Mouse (Mus musculus) midbrain, embryonic 16.5 days (tissue): Measurements from ENCODE around the gene 4933402N03Rik. TPM values are rescaled to one million over a fixed set of nuclear protein-coding genes. Genes with fewer than 3 reads are reported as not detected.

Experiments
- ATAC-seq: fragments of 200-750 bp; cut with Nextera tagmentation; 2 replicates; pipeline ENCODE4 v1.8.0; 2017; ENCODE audit warnings: moderate TSS enrichment
- H3K27ac ChIP-seq: fragments of 300-500 bp; sonication (generic); 2 replicates; pipeline ENCODE4 v1.5.1; 2014; ENCODE audit warnings: mild to moderate bottlenecking, low read length, mixed read lengths
- H3K27me3 ChIP-seq: fragments of 300-500 bp; sonication (generic); 2 replicates; pipeline ENCODE4 v1.6.1; 2014; ENCODE audit warnings: low read depth, low read length, mixed read lengths; ENCODE audit not compliant: control insufficient read depth, insufficient read depth
- H3K36me3 ChIP-seq: fragments of 300-500 bp; sonication (generic); 2 replicates; pipeline ENCODE4 v1.6.1; 2014; ENCODE audit warnings: mild to moderate bottlenecking, low read length, moderate library complexity, mixed read lengths; ENCODE audit not compliant: control insufficient read depth, insufficient read depth
- H3K4me1 ChIP-seq: fragments of 300-500 bp; sonication (generic); 2 replicates; pipeline ENCODE4 v1.6.1; 2014; ENCODE audit warnings: mild to moderate bottlenecking, low read length, mixed read lengths; ENCODE audit not compliant: control insufficient read depth, insufficient read depth
- H3K4me2 ChIP-seq: fragments of 300-500 bp; sonication (generic); 2 replicates; pipeline ENCODE4 v1.6.1; 2014; ENCODE audit warnings: mild to moderate bottlenecking, low read length, mixed read lengths
- H3K4me3 ChIP-seq: fragments of 300-500 bp; sonication (generic); 2 replicates; pipeline ENCODE4 v1.5.1; 2014; ENCODE audit warnings: low read depth, mild to moderate bottlenecking, low read length, moderate library complexity, mixed read lengths
- H3K9ac ChIP-seq: fragments of 300-500 bp; sonication (generic); 2 replicates; pipeline ENCODE4 v1.6.1; 2014; ENCODE audit warnings: low read depth, low read length, mixed read lengths
- H3K9me3 ChIP-seq: fragments of 300-500 bp; sonication (generic); replicated peaks from 2 replicates; pipeline ENCODE4 v1.6.1; 2014; ENCODE audit warnings: mild to moderate bottlenecking, low read length, mixed read lengths; ENCODE audit not compliant: control insufficient read depth, poor library complexity, severe bottlenecking
- WGBS: fragments of 180-500 bp; shearing (Covaris S2); extraction: QIAGEN DNeasy Blood & Tissue Kit; methylation state at CpG from one replicate; pipeline ENCODE4 v1.1.7; 2014; 5-methylcytosine and 5-hydroxymethylcytosine counted together
- polyA plus RNA-seq: library from polyadenylated mRNA; unstranded; fragments of >200 nt; fragmentation: Nextera tagmentation; extraction: Ambion mirVana; gene quantifications from 2 replicates; pipeline ENCODE4 v1.2.1, GENCODE M21; 2015

Gene 4933402N03Rik
- polyA plus RNA-seq, result not detected in 2 replicates

- Histone ChIP-seq H3K27me3 (no peaks in the 10 kb centered on the region), H3K27ac (no peak within 1 kb of the TSS), H3K4me1 (no peaks in the 10 kb centered on the region), H3K4me2 (no peak within 1 kb of the TSS), H3K9me3 (no peaks in the 10 kb centered on the region), H3K9ac (no peak within 1 kb of the TSS), H3K36me3 (no peaks in the 10 kb centered on the region), H3K4me3 (no peak within 1 kb of the TSS)
- WGBS, result 95% methylated on average over 2 of the region's 2 CpGs
- no peak for ATAC-seq
Observed at GRCm38 (mm10) chr7:131146214-131146613, at the start of gene 4933402N03Rik. 4933402N03Rik (minus strand) TSS chr7:131146314.

DNA sequence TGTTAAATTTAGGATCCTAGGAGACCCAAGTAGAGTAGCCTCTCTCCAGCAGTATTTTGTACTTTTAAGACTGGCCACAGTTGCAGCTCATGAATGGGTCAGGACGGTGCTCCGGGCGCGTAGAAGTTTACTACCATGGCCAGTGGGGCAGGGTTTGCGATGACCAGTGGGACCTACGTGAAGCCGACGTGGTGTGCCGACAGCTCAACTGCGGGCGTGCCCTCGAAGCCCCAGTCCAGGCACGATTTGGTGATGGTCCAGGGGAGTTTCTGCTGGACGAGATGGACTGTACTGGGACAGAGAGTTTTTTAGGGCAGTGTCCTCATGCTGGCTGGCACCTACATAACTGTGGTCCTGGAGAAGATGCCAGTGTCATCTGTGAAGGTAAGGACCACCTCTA, 41.9 kb upstream of the 4933402N03Rik start:
- Histone ChIP-seq H3K9ac (no peak overlapping the region), H3K9me3 (no peaks in the 10 kb centered on the region), H3K4me1 (no peaks in the 10 kb centered on the region), H3K27ac (no peak overlapping the region), H3K4me3 (no peak overlapping the region), H3K36me3 (no peaks in the 10 kb centered on the region), H3K4me2 (no peak overlapping the region), H3K27me3 (no peaks in the 10 kb centered on the region)
- ATAC-seq, result no peak
- WGBS, result 96% methylated on average over 14 of the region's 14 CpGs

GRCm38 (mm10) chr7:131187047-131187446, 40.9 kb upstream of the 4933402N03Rik start:
- Histone ChIP-seq H3K9me3 (no peaks in the 10 kb centered on the region), H3K27me3 (no peaks in the 10 kb centered on the region), H3K9ac (no peak overlapping the region), H3K4me3 (no peak overlapping the region), H3K4me2 (no peak overlapping the region), H3K36me3 (no peaks in the 10 kb centered on the region), H3K4me1 (no peaks in the 10 kb centered on the region), H3K27ac (no peak overlapping the region)
- ATAC-seq, result no peak
- WGBS, result 82% methylated on average over 8 of the region's 8 CpGs

- H3K9ac ChIP-seq, result no peak overlapping the region
- no peak for ATAC-seq
- H3K4me3 ChIP-seq, result no peak overlapping the region
- no peak overlapping the region for H3K4me2 ChIP-seq
- H3K36me3 ChIP-seq, result no peaks in the 10 kb centered on the region
- no peaks in the 10 kb centered on the region for H3K4me1 ChIP-seq
- H3K27me3 ChIP-seq, result no peaks in the 10 kb centered on the region
- H3K9me3 ChIP-seq, result no peaks in the 10 kb centered on the region
- no peak overlapping the region for H3K27ac ChIP-seq
- 73% methylated on average over 8 of the region's 8 CpGs for WGBS
Observed at GRCm38 (mm10) chr7:131184339-131184738, 38.2 kb upstream of the 4933402N03Rik start.

DNA sequence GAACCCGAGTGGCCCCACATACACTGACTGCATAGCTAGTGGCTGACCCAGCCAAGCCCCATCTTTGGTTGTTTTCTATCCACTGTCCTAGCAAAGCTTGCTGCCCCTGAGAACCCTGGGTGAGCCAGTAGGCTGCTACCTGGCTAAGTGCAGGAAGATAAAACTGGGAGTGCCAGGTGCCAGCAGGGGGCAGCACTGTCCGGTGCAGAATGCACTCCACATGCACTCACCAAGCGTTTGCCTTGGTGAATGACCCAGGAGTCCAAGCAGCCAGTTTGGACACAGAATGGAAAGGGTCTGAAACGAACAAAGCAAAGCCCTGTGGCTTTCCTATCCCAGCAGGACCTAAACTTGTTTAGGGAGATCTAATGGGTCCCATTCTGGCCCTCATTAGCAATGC, 36.6 kb upstream of the 4933402N03Rik start:
- Histone ChIP-seq H3K4me1 (no peaks in the 10 kb centered on the region), H3K4me2 (no peak overlapping the region), H3K27ac (no peak overlapping the region), H3K9me3 (no peaks in the 10 kb centered on the region), H3K36me3 (no peaks in the 10 kb centered on the region), H3K4me3 (no peak overlapping the region), H3K27me3 (no peaks in the 10 kb centered on the region), H3K9ac (no peak overlapping the region)
- WGBS, result 39% methylated on average over 4 of the region's 4 CpGs
- no peak for ATAC-seq

GRCm38 (mm10) chr7:131174121-131174520, 28.0 kb upstream of the 4933402N03Rik start, which contains the start of gene 5430419D17Rik:
5430419D17Rik (plus strand) TSS chr7:131174402.
- 85% methylated on average over 9 of the region's 9 CpGs for WGBS
- no peaks in the 10 kb centered on the region for H3K36me3 ChIP-seq
- ATAC-seq, result no peak
- no peak within 1 kb of the TSS for H3K9ac ChIP-seq
- no peaks in the 10 kb centered on the region for H3K9me3 ChIP-seq
- H3K4me3 ChIP-seq, result no peak within 1 kb of the TSS
- H3K27me3 ChIP-seq, result no peaks in the 10 kb centered on the region
- H3K4me2 ChIP-seq, result no peak within 1 kb of the TSS
- H3K4me1 ChIP-seq, result no peaks in the 10 kb centered on the region
- no peak within 1 kb of the TSS for H3K27ac ChIP-seq

DNA sequence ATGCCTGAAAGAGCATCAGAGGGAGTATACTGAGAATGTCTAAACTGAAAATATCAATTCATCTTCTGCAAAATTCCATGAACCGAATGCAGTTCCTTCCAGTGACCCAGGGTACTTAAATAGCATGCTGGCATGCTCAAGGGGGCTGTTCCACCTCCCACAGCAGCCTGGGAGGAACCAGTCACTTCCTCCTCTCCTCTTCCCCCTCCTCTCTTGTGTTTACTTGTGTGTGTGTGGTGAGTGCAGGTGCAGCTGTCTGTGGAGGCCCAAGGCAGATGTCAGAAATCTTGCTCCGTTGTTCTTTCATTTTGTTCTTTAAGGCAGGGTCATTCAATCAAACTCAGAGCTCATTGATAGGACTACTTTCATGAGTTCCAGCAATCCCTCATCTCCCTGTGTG, 23.0 kb upstream of the 4933402N03Rik start:
- Histone ChIP-seq H3K4me3 (no peak overlapping the region), H3K9me3 (no peaks in the 10 kb centered on the region), H3K27me3 (no peaks in the 10 kb centered on the region), H3K9ac (no peak overlapping the region), H3K4me2 (no peak overlapping the region), H3K27ac (no peak overlapping the region), H3K4me1 (no peaks in the 10 kb centered on the region), H3K36me3 (no peaks in the 10 kb centered on the region)
- no peak for ATAC-seq
- 63% methylated on average over 2 of the region's 2 CpGs for WGBS

DNA sequence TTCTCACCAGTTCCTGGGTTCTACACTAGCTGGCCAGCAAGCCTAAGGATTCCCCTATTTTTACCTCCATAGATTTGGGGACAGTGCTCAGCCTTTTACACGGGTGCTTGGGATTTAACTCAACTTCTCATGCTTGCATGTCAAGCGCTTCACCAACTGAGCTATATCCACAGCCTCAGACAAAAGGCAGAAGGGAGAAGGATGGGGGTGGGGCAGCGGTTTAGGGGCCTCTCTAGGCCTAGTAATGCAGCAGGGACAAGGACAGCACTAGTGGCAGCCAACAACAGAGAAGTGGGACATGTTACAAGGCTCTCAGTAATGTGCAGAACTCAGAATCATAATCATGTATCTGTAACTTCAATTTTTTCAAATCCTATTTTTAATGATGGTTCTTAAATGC, 21.7 kb upstream of the 4933402N03Rik start:
- no peak overlapping the region for H3K27ac ChIP-seq
- no peak overlapping the region for H3K9ac ChIP-seq
- H3K9me3 ChIP-seq, result no peaks in the 10 kb centered on the region
- H3K36me3 ChIP-seq, result no peaks in the 10 kb centered on the region
- H3K27me3 ChIP-seq, result no peaks in the 10 kb centered on the region
- 68% methylated on average over 3 of the region's 3 CpGs for WGBS
- H3K4me3 ChIP-seq, result no peak overlapping the region
- ATAC-seq, result no peak
- H3K4me1 ChIP-seq, result no peaks in the 10 kb centered on the region
- H3K4me2 ChIP-seq, result no peak overlapping the region

DNA sequence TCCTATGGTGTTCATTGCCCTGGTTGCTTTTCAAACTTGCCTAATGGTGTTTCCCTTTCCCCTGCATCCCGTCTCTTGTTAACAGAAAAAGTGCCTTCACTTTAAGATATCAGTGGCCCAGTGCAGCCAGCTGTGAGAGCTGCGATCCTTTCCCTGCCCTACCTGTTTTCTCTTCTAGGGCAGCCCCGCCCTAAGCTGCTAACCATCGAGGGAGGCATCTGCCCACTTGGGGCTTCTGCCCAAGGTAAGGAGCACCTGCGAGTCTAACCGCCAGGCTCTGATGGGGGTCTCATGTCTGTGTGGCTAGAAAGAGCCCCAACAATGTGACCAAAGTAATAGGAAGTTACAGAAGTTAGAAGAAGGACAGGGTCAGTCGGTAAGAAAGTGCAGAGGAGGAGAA, 16.1 kb upstream of the 4933402N03Rik start:
- ATAC-seq, result no peak
- WGBS, result 81% methylated on average over 7 of the region's 7 CpGs
- H3K4me3 ChIP-seq, result no peak overlapping the region
- no peaks in the 10 kb centered on the region for H3K9me3 ChIP-seq
- no peaks in the 10 kb centered on the region for H3K27me3 ChIP-seq
- no peak overlapping the region for H3K4me2 ChIP-seq
- no peaks in the 10 kb centered on the region for H3K36me3 ChIP-seq
- no peaks in the 10 kb centered on the region for H3K4me1 ChIP-seq
- no peak overlapping the region for H3K9ac ChIP-seq
- H3K27ac ChIP-seq, result no peak overlapping the region
